Mouse (Mus musculus): Measurements from ENCODE around the gene Tln1. TPM values are rescaled to one million over a fixed set of nuclear protein-coding genes. Genes with fewer than 3 reads are reported as not detected.
A peak's percentile ranks its signal among the peaks of the same experiment; 100 is the strongest.
"Not testable (repeated sequence)": the region's sequence is repeated elsewhere in the genome, so short reads cannot be mapped to it uniquely, and the experiment has no call there.

Tln1 gene
- polyA plus RNA-seq, 1 experiment, result 621 TPM

GRCm38 (mm10) chr4:43560243-43560611 lies 2.3 kb downstream of the Tln1 start:
- no peak for TF ChIP-seq POLR2A (IDR thresholded peaks at IDR 0.05; ENCODE audit: borderline replicate concordance, control insufficient read depth, low read depth, low read length)
- WGBS, result 2% methylated on average over 6 of the region's 6 CpGs
- peak overlapping the region; percentile 67 for H3K27ac ChIP-seq (ENCODE audit: control insufficient read depth, insufficient read depth, low read depth, low read length, poor library complexity)
- peak overlapping the region; percentile 89 for H3K4me3 ChIP-seq (replicated peaks; ENCODE audit: control insufficient read depth, low read depth, low read length)
- H3K4me1 ChIP-seq (ENCODE audit: control insufficient read depth, insufficient read depth, low read length), result peaks cover 13% of the 10 kb centered on the region

DNA sequence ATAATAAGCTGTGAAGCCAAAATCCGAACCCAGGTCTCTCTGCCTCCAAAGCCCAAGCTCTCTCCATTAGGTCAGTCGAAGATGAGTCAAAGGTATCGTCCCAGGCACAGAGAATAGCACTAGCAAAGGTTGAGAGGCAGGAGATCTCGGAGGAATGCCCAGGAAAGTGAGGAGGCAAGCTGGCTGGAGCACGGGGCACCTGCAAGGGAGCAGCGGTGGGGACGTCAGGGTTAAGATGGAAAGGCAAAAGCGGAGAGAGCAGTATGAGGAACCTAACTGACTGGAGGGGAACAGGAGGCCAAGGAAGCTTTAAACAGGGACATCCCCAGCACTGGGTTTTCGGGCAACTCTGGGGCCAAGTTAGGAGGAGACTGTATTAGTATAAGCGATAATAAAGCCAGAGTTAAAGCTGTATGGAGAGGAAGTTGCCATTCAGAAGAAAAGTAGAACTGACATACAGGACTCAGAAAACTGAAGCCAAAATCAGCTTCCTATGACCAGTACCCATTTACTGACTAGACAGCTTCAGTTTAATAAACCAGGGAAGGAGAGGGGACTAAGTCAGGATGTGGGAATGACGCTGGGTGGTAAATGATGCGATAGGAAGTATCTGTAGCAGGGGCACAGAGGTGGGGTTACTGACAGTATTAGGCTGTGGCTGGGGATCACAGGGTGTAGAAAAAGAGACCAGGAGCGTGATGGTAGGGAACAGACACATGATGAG lies 2.8 kb downstream of the Tln1 start:
- Histone ChIP-seq H3K4me3 (replicated peaks; ENCODE audit: control insufficient read depth, low read depth, low read length) (peak overlapping the region; percentile 89), H3K27ac (ENCODE audit: control insufficient read depth, insufficient read depth, low read depth, low read length, poor library complexity) (peak overlapping the region; percentile 67), H3K4me1 (ENCODE audit: control insufficient read depth, insufficient read depth, low read length) (peaks cover 13% of the 10 kb centered on the region)
- TF ChIP-seq POLR2A (IDR thresholded peaks at IDR 0.05; ENCODE audit: borderline replicate concordance, control insufficient read depth, low read depth, low read length) (no peak), CTCF (IDR thresholded peaks at IDR 0.05; ENCODE audit: control insufficient read depth, insufficient read depth, low read length) (no peak)
- 8% methylated on average over 13 of the region's 13 CpGs for WGBS

- TF ChIP-seq POLR2A (IDR thresholded peaks at IDR 0.05; ENCODE audit: borderline replicate concordance, control insufficient read depth, low read depth, low read length) (no peak; the same call in 1 of the 2 replicates), CTCF (IDR thresholded peaks at IDR 0.05; ENCODE audit: control insufficient read depth, insufficient read depth, low read length) (no peak)
- Histone ChIP-seq H3K27ac (ENCODE audit: control insufficient read depth, insufficient read depth, low read depth, low read length, poor library complexity) (peak overlapping the region; percentile 50), H3K4me1 (ENCODE audit: control insufficient read depth, insufficient read depth, low read length) (peaks cover 13% of the 10 kb centered on the region), H3K4me3 (replicated peaks; ENCODE audit: control insufficient read depth, low read depth, low read length) (peak overlapping the region; percentile 67)
- WGBS, result 3% methylated on average over 13 of the region's 13 CpGs
These were observed 3.7 kb downstream of the Tln1 start for GRCm38 (mm10) chr4:43558631-43559356.

DNA sequence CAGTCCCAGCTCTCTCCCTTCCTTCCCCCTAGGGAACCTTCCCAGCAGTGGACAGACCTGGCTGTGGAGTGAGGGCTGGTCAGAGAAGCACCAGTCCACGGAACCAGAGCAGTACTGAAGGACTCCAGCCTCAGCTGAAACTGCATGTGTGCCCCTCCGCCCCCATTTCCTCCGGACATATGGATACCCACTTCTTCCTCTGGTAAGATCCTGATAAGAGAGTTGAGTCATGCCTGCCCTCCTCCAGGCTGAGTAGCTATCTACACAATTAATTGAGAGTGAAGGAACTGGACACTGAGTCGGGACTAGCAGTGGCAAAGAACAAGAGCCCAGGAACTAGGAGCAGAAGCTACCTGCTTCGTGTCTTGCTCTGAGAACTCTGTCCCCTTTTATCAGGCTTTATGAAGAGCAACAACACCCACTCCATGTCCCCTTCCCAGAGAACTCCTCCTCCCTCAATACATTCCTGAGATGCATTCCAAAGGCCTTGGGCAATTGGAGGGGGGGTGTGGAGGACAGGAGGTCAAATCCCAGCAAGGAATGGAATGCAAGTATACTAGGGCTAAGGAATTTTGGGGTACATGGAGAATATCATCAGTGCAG lies 4.4 kb downstream of the Tln1 start:
- WGBS, result 4% methylated on average over 5 of the region's 5 CpGs
- no peak for TF ChIP-seq CTCF (IDR thresholded peaks at IDR 0.05; ENCODE audit: control insufficient read depth, insufficient read depth, low read length)
- TF ChIP-seq POLR2A (IDR thresholded peaks at IDR 0.05; ENCODE audit: borderline replicate concordance, control insufficient read depth, low read depth, low read length), result no peak
- Histone ChIP-seq H3K4me1 (ENCODE audit: control insufficient read depth, insufficient read depth, low read length) (peaks cover 12% of the 10 kb centered on the region), H3K27ac (ENCODE audit: control insufficient read depth, insufficient read depth, low read depth, low read length, poor library complexity) (peak overlapping the region; percentile 8; the same call in 1 of the 2 replicates), H3K4me3 (replicated peaks; ENCODE audit: control insufficient read depth, low read depth, low read length) (peak overlapping the region; percentile 45)

GRCm38 (mm10) chr4:43555926-43556325 lies 6.6 kb downstream of the Tln1 start:
- Histone ChIP-seq H3K4me1 (ENCODE audit: control insufficient read depth, insufficient read depth, low read length) (peaks cover 12% of the 10 kb centered on the region), H3K4me3 (replicated peaks; ENCODE audit: control insufficient read depth, low read depth, low read length) (no peak overlapping the region), H3K27ac (ENCODE audit: control insufficient read depth, insufficient read depth, low read depth, low read length, poor library complexity) (no peak overlapping the region)
- 52% methylated on average over 7 of the region's 7 CpGs for WGBS
- no peak for TF ChIP-seq CTCF (IDR thresholded peaks at IDR 0.05; ENCODE audit: control insufficient read depth, insufficient read depth, low read length)
- TF ChIP-seq POLR2A (IDR thresholded peaks at IDR 0.05; ENCODE audit: borderline replicate concordance, control insufficient read depth, low read depth, low read length), result no peak

GRCm38 (mm10) chr4:43553891-43554290 lies 8.6 kb downstream of the Tln1 start:
- Histone ChIP-seq H3K4me3 (replicated peaks; ENCODE audit: control insufficient read depth, low read depth, low read length) (no peak overlapping the region), H3K4me1 (ENCODE audit: control insufficient read depth, insufficient read depth, low read length) (peaks cover 7% of the 10 kb centered on the region; the same call in 1 of the 2 replicates), H3K27ac (ENCODE audit: control insufficient read depth, insufficient read depth, low read depth, low read length, poor library complexity) (no peak overlapping the region)
- TF ChIP-seq CTCF (IDR thresholded peaks at IDR 0.05; ENCODE audit: control insufficient read depth, insufficient read depth, low read length) (no peak), POLR2A (IDR thresholded peaks at IDR 0.05; ENCODE audit: borderline replicate concordance, control insufficient read depth, low read depth, low read length) (no peak)

GRCm38 (mm10) chr4:43552437-43552836 lies 10.1 kb downstream of the Tln1 start:
- Histone ChIP-seq H3K4me3 (replicated peaks; ENCODE audit: control insufficient read depth, low read depth, low read length) (no peak overlapping the region), H3K27ac (ENCODE audit: control insufficient read depth, insufficient read depth, low read depth, low read length, poor library complexity) (no peak overlapping the region), H3K4me1 (ENCODE audit: control insufficient read depth, insufficient read depth, low read length) (no peaks in the 10 kb centered on the region; the same call in 1 of the 2 replicates)
- WGBS, result 95% methylated on average over 5 of the region's 5 CpGs
- TF ChIP-seq CTCF (IDR thresholded peaks at IDR 0.05; ENCODE audit: control insufficient read depth, insufficient read depth, low read length), result no peak

DNA sequence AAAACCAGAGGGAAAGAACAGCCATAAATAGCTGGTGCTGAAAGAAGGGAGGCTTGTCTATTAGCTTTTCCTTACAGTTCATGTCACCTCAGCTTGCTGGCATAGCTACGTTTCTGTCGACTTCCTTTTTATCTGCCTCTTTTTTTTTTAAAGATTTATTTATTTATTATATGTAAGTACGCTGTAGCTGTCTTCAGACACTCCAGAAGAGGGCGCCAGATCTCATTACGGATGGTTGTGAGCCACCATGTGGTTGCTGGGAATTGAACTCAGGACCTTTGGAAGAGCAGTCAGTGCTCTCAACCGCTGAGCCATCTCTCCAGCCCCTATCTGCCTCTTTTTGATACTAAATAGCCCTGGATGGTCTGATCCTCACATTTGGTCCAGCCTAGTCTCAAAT lies 10.6 kb downstream of the Tln1 start:
- 77% methylated on average over 6 of the region's 6 CpGs for WGBS
- not testable (repeated sequence) for H3K4me1 ChIP-seq (ENCODE audit: control insufficient read depth, insufficient read depth, low read length); H3K27ac ChIP-seq (ENCODE audit: control insufficient read depth, insufficient read depth, low read depth, low read length, poor library complexity); H3K4me3 ChIP-seq (replicated peaks; ENCODE audit: control insufficient read depth, low read depth, low read length)
